Mouse (Mus musculus): Measurements from ENCODE around the gene Gm21887.
"Not testable (repeated sequence)": the region's sequence is repeated elsewhere in the genome, so short reads cannot be mapped to it uniquely, and the experiment has no call there.

DNA sequence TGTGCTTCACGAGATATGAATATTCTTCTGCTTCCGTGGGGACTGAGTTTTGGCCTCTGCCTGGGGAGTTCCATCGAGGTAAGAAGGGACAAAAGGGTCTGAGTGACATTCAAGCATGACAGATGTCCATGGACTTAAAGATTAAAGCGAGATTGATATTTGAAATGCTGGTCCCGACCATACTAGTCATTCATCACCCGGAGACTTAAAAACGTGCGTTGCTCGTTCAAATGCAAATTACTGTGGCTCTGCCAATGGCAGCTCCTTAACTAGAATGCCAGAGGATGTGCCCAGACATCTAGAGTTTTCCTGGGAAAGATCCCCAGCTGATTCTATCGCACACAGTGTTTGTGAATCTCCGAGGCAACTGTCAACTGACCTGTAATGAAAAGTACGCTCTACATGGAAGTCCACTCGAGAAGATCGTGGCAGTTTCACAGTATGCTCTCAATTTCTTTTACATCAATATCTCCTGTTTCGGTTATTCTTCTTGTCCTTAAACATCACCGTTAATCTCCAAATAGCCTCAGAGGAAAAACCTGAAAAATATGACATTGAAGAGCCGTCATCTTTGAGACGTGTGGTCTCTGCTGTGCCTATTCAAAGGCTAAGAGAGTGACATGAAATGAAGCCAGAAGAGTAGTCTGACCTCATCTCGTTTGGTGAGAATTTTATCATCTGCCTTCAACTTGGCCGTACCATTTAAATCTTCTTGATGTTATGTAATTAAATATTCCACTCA lies 29.8 kb upstream of the Gm21887 start:
- not testable (repeated sequence) for TF ChIP-seq POLR2A (IDR thresholded peaks at IDR 0.05; ENCODE audit: borderline replicate concordance, extremely low read depth, low read depth, low read length); CTCF (IDR thresholded peaks at IDR 0.05; ENCODE audit: insufficient read depth, low read length)
